Mouse (Mus musculus): ENCODE results near the gene Zfp13. TPM values are rescaled to one million over a fixed set of nuclear protein-coding genes. Genes with fewer than 3 reads are reported as not detected.
A peak's percentile ranks its signal among the peaks of the same experiment; 100 is the strongest.
"Not testable (repeated sequence)": the region's sequence is repeated elsewhere in the genome, so short reads cannot be mapped to it uniquely, and the experiment has no call there.

The Zfp13 gene
- polyA plus RNA-seq, 1 experiment from 2014 or later = 3.4 TPM

DNA sequence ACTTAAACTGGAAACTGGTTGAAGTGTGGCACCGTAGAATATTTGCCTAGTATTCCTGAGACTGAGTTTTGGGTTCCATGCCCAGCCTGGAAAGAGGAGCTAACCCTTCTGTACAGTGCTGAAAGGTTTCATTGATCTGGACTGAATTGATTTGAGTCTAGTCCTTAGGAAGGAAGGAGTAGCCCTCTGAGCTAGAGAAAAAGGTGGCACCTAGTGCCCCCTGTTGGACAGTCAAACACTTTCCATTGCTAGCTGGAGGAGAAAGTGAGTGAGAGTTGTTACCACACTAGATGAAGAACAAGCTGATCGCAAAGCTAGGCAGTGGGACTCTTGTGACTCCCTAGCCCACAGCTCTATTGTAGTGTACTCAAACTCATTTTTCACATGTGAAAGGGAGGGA, 4.3 kb upstream of the Zfp13 start:
- H3K36me3 ChIP-seq (ENCODE audit: control insufficient read depth, insufficient read depth) = no peaks in the 10 kb centered on the region
- H3K4me2 ChIP-seq (replicated peaks; ENCODE audit: low read depth) = no peak overlapping the region
- H3K27me3 ChIP-seq (replicated peaks; ENCODE audit: control insufficient read depth, insufficient read depth, low read length) = no peaks in the 10 kb centered on the region
- no peak for ATAC-seq
- H3K4me3 ChIP-seq (ENCODE audit: low read depth, low read length) = no peak overlapping the region
- H3K4me1 ChIP-seq (replicated peaks; ENCODE audit: control insufficient read depth, insufficient read depth, low read length) = peaks cover 4% of the 10 kb centered on the region; the same call in 1 of the 2 replicates
- WGBS = 72% methylated on average over 2 of the region's 2 CpGs
- no peak overlapping the region for H3K27ac ChIP-seq (ENCODE audit: low read depth, low read length)
- no peaks in the 10 kb centered on the region for H3K9me3 ChIP-seq (ENCODE audit: control insufficient read depth)
- TF ChIP-seq CTCF (IDR thresholded peaks at IDR 0.05; ENCODE audit: low read depth) = peak; percentile 72
- no peak overlapping the region for H3K9ac ChIP-seq (ENCODE audit: low read depth, low read length)

GRCm38 (mm10) chr17:23603077-23603476, 3.8 kb upstream of the Zfp13 start:
- H3K9me3 ChIP-seq (ENCODE audit: control insufficient read depth) = no peaks in the 10 kb centered on the region
- H3K27me3 ChIP-seq (replicated peaks; ENCODE audit: control insufficient read depth, insufficient read depth, low read length) = no peaks in the 10 kb centered on the region
- no peak for ATAC-seq
- WGBS = 58% methylated on average over 8 of the region's 8 CpGs
- no peak overlapping the region for H3K9ac ChIP-seq (ENCODE audit: low read depth, low read length)
- no peak overlapping the region for H3K4me2 ChIP-seq (replicated peaks; ENCODE audit: low read depth)
- TF ChIP-seq CTCF (IDR thresholded peaks at IDR 0.05; ENCODE audit: low read depth) = no peak
- H3K4me3 ChIP-seq (ENCODE audit: low read depth, low read length) = no peak overlapping the region
- no peaks in the 10 kb centered on the region for H3K36me3 ChIP-seq (ENCODE audit: control insufficient read depth, insufficient read depth)
- H3K27ac ChIP-seq (ENCODE audit: low read depth, low read length) = no peak overlapping the region
- peaks cover 4% of the 10 kb centered on the region; the same call in 1 of the 2 replicates for H3K4me1 ChIP-seq (replicated peaks; ENCODE audit: control insufficient read depth, insufficient read depth, low read length)

DNA sequence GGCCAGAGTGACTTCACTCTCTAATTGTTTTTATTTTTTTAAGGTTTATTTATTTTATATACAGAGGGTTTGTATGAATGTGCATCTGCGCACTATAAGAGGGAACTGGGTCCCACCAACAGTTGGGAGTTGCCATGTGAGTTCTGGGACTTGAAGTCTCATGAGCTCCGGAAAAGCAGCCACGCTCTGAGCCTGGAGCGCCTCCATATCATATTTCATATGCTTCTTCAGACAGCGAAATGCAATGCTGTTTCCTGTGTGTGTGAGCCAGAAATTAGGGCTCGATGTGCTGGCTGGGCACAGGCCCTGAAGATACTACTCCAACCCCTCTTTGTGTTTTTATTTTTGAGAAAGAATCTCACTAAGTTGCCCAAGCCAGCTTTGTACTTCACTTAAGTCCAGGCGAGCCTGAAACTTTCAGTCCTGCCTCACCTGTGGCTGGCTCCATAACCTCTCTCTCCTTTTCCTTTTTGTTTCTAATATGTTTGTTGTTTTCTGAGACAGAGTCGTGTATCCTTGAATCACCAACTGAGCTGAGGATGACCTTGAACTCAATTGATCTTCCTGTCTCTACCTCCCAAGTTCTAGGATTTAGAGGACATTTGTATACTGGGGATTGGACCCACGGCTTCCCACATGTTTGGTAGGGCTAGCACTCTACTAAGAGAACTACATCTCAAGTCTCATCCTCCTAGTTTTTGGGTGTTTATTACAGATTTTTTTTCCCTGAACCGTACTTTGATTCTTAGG, 2.7 kb upstream of the Zfp13 start:
- no peak for ATAC-seq
- no peaks in the 10 kb centered on the region for H3K9me3 ChIP-seq (ENCODE audit: control insufficient read depth)
- no peak overlapping the region for H3K27ac ChIP-seq (ENCODE audit: low read depth, low read length)
- no peak for TF ChIP-seq CTCF (IDR thresholded peaks at IDR 0.05; ENCODE audit: low read depth)
- H3K4me1 ChIP-seq (replicated peaks; ENCODE audit: control insufficient read depth, insufficient read depth, low read length) = peaks cover 4% of the 10 kb centered on the region; the same call in 1 of the 2 replicates
- H3K4me2 ChIP-seq (replicated peaks; ENCODE audit: low read depth) = no peak overlapping the region
- 54% methylated on average over 10 of the region's 10 CpGs for WGBS
- no peak overlapping the region for H3K9ac ChIP-seq (ENCODE audit: low read depth, low read length)
- no peaks in the 10 kb centered on the region for H3K36me3 ChIP-seq (ENCODE audit: control insufficient read depth, insufficient read depth)
- H3K27me3 ChIP-seq (replicated peaks; ENCODE audit: control insufficient read depth, insufficient read depth, low read length) = no peaks in the 10 kb centered on the region
- H3K4me3 ChIP-seq (ENCODE audit: low read depth, low read length) = no peak overlapping the region

DNA sequence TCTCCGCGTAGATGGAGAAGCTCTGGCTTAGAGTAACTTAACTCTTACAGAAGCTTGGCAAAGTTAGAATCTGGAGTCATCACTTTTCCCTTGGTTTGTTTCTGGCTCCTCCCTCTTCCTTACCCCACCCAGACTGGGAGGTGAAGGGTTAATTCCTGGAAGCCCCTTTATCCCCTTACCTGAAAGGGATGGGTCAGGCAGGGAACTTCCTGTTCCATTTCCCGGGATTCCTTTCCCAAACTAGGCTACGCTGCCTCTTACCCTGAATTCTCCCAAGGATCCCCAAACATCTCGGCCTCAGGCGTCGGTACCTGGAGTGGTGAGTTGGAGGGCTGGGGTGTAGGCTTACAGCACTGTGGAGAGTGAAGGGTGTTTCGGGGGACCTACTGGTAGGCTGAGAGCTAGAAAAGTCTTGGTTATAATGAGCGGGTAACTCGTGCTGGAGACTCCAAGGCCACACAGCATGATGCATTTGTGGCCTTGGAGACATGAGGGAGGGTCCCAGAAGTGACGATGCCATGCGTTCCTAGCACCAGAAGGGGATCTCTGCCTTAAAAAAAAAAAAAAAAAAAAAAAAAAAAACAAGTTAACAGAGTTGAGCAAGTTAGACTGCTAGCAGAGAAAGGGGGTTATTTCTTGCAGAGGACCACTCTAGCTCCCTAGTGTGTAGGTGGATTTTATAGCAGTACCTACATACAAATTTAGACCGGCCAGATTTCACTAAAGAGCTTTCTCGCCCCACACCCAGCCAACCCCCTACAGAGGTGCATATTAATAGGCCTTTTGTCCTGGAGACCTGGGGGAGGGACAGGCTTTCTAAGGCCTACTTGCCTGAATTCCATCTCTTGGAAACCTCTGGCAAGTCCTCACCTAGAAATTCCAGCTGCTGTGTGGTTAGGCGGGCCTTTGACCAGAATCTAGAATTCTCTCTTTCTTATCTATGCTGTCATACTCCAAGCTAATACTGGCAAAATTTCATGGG, 1.6 kb upstream of the Zfp13 start, which contains the start of gene Zscan10:
Gene Zscan10 (plus strand): TSS at position 216 of the 982 bp plus-strand sequence.
- peaks cover 4% of the 10 kb centered on the region; the same call in 1 of the 2 replicates for H3K4me1 ChIP-seq (replicated peaks; ENCODE audit: control insufficient read depth, insufficient read depth, low read length)
- no peak for TF ChIP-seq CTCF (IDR thresholded peaks at IDR 0.05; ENCODE audit: low read depth)
- H3K9me3 ChIP-seq (ENCODE audit: control insufficient read depth) = no peaks in the 10 kb centered on the region
- 0 out of 2 replicates have a peak within 1 kb of the TSS, but pooled peaks have one; percentile 54 for H3K9ac ChIP-seq (ENCODE audit: low read depth, low read length)
- H3K36me3 ChIP-seq (ENCODE audit: control insufficient read depth, insufficient read depth) = no peaks in the 10 kb centered on the region
- peak within 1 kb of the TSS; percentile 53 for H3K4me3 ChIP-seq (ENCODE audit: low read depth, low read length)
- no peaks in the 10 kb centered on the region for H3K27me3 ChIP-seq (replicated peaks; ENCODE audit: control insufficient read depth, insufficient read depth, low read length)
- no peak for ATAC-seq
- H3K27ac ChIP-seq (ENCODE audit: low read depth, low read length) = peak within 1 kb of the TSS; percentile 81; the same call in 1 of the 2 replicates
- peak within 1 kb of the TSS; percentile 86 for H3K4me2 ChIP-seq (replicated peaks; ENCODE audit: low read depth)
- WGBS = 72% methylated on average over 15 of the region's 15 CpGs

DNA sequence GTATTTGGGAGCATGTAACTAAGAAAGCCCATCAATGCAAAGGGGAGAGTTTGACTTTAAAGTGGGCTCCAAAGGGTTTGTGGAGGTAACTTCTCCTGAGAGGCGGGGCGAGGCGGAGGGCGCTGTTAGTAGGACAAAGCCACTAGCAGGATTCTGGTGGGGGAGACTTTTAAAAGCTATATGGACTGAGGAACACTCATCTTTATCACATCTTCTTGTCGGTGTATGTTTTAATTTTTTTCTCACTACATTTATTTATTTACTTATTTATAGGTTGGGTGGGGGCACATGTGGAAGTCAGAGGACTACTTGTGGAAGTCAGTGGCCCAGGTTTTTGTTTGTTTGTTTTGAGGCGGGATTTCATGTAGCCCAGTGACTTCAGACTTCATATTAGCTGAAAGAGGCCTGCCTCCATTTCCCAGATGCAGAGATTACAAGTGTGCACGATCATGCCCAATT, 347 bp upstream of the Zfp13 start:
- H3K27me3 ChIP-seq (replicated peaks; ENCODE audit: control insufficient read depth, insufficient read depth, low read length) = no peaks in the 10 kb centered on the region
- H3K27ac ChIP-seq (ENCODE audit: low read depth, low read length) = peak overlapping the region; percentile 81
- H3K9ac ChIP-seq (ENCODE audit: low read depth, low read length) = peak overlapping the region; percentile 54
- peaks cover 4% of the 10 kb centered on the region; the same call in 1 of the 2 replicates for H3K4me1 ChIP-seq (replicated peaks; ENCODE audit: control insufficient read depth, insufficient read depth, low read length)
- H3K9me3 ChIP-seq (ENCODE audit: control insufficient read depth) = no peaks in the 10 kb centered on the region
- no peak for ATAC-seq
- H3K4me3 ChIP-seq (ENCODE audit: low read depth, low read length) = peak overlapping the region; percentile 53
- no peaks in the 10 kb centered on the region for H3K36me3 ChIP-seq (ENCODE audit: control insufficient read depth, insufficient read depth)
- TF ChIP-seq CTCF (IDR thresholded peaks at IDR 0.05; ENCODE audit: low read depth) = no peak
- WGBS = 20% methylated on average over 7 of the region's 7 CpGs
- peak overlapping the region; percentile 86 for H3K4me2 ChIP-seq (replicated peaks; ENCODE audit: low read depth)

- WGBS = 77% methylated on average over 4 of the region's 4 CpGs
- ATAC-seq; H3K36me3 ChIP-seq (ENCODE audit: control insufficient read depth, insufficient read depth); H3K4me2 ChIP-seq (replicated peaks; ENCODE audit: low read depth); H3K4me1 ChIP-seq (replicated peaks; ENCODE audit: control insufficient read depth, insufficient read depth, low read length); H3K27ac ChIP-seq (ENCODE audit: low read depth, low read length); H3K9ac ChIP-seq (ENCODE audit: low read depth, low read length); H3K27me3 ChIP-seq (replicated peaks; ENCODE audit: control insufficient read depth, insufficient read depth, low read length); H3K9me3 ChIP-seq (ENCODE audit: control insufficient read depth); H3K4me3 ChIP-seq (ENCODE audit: low read depth, low read length): not testable (repeated sequence)
Measured at GRCm38 (mm10) chr17:23595139-23595538, 4.1 kb downstream of the Zfp13 start.
